Mouse (Mus musculus) cerebellum, adult 9-10 months (tissue): ENCODE results near the gene Rbck1.

ENCODE experiments used
- DNase-seq: peaks from one replicate; pipeline ENCODE4 v3.0.0; 2022

The Rbck1 gene

DNA sequence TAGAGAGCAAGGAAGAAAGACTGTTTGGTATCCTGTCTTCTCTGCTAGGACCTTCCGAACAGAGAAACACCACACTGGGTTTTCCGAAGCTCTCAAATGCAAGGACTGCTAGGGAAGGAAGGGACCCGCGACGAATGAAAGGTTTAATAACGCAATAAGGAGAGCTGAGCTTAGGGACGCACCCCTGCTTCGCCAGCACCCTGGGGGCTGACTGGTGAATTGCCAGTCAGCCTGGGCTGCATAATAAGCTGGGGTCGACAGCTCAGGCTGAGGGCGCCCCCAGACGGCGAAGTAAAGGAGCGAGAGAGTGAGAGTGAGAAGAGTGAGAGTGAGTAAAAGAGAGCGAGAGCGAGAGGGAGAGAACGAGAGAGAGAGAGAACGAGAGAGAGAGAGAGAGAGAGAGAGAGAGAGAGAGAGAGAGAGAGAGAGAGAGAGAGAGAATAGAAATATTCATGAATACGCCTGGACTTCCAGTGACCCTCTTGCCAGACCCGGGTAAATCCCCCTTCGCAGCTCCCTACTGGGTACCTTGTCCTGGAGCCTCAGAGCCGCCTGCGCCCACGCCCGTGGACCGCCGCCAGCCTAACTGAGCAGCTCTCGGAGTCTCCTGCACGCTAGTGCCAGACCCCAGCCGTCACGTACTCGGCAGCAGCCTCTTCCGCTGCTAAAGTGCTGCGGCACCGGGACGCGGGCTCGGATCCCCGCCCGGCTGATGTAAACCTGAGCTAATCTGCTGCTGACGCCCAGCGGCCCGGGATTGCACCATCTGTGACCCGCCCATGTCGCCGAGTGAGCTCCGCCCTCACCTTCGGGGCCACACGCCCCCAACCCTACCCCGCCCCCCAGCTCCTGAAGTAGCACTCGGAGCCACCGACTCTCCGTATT lies 11.1 kb upstream of the Rbck1 start, which contains the start of gene Trib3:
TSS of gene Trib3 (minus strand) at position 704 of the 885 bp plus-strand sequence.
- peak; percentile 82 for DNase-seq

GRCm38 (mm10) chr2:152339631-152340179 lies 7.3 kb upstream of the Rbck1 start:
- DNase-seq, result peak; percentile 64

GRCm38 (mm10) chr2:152338319-152338718 lies 5.9 kb upstream of the Rbck1 start:
- no peak for DNase-seq

- no peak for DNase-seq
Observed at GRCm38 (mm10) chr2:152337591-152338212, 5.2 kb upstream of the Rbck1 start.

DNA sequence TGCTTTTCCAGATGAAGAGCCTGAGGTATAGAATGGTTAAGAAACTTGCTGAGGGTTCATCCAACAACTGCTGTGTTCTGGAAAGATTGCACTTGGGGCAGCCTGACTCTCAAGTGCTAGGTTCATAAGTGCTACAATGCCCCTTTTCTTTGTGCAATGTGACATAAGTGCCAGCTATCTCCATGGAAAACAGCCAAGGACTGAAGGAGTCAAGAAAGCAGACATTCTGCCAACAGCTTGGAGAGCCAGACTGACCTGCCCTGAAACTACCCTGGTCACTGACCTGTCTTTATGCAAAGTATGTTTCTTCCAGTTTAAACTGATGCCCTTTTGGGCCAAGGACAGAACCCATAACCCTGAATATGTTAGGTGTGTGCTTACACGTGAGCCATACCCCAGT lies 4.4 kb upstream of the Rbck1 start:
- no peak for DNase-seq

GRCm38 (mm10) chr2:152335289-152335820 lies 2.9 kb upstream of the Rbck1 start:
- no peak for DNase-seq

- DNase-seq, result no peak
Observed at GRCm38 (mm10) chr2:152333345-152334006, 1.0 kb upstream of the Rbck1 start.

- DNase-seq, result no peak
Observed at GRCm38 (mm10) chr2:152330858-152331423, 1.5 kb downstream of the Rbck1 start.

DNA sequence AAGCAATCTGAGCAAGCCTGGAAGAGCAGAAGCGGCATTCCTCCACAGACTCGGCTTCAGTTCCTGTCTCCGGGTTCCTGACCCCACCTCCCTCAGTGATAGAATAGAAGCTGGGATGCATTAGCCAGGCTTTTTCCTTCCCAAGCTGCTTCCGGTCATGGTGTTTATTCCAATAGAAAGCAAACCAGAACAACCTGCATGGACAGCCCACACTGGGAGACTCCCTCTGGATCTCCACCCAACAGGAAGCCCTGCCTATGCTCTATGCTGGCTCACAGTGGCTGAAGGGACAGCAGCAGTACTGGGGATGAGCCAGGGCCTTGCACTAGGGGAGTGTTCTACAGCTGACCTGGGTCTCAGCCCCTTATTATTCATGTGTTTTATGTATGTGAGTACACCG lies 4.5 kb downstream of the Rbck1 start:
- no peak for DNase-seq

GRCm38 (mm10) chr2:152326654-152327053 lies 5.8 kb downstream of the Rbck1 start:
- DNase-seq, result no peak

DNA sequence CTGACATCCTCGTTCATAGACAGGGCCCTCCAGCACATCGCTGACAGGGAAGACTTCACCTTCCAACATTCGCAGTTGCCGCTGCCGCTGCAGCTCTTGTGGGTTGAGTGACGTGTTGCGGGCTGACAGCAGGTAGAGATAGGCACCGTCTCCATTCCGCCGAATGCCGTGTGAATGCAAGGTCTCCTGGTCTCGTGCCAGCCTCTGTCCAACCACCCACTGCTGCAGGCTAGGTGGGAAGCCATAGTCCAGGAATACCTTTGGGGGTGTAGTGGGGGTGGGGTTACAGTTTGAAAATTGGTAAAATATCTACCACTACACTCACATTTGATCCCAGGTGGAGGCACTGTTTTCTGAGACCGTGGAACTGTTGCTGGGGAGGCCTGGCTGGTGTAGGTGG lies 6.3 kb downstream of the Rbck1 start:
- DNase-seq, result no peak

- DNase-seq, result no peak
Observed at GRCm38 (mm10) chr2:152324842-152325241, 7.6 kb downstream of the Rbck1 start.

DNA sequence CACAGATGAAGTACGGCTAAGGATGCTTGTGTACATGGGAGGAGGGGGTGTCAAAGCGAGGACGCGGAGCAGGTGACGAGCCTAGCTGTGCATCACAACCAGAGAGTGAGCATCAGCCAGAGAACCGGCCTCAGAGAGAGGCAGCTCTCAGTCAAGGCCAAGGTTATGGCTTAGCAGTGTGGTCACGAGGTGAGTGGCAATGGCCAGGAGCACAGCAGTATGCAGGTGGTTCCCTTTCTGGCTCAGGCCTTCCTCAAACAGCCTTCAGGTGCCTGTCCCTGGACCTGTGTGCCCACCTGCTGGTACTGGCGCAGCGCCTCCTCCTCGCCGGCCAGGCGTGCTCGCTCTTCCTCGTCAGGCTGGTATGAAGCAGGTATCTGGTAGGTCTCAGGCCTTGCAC lies 8.5 kb downstream of the Rbck1 start:
- peak; percentile 76 for DNase-seq

DNA sequence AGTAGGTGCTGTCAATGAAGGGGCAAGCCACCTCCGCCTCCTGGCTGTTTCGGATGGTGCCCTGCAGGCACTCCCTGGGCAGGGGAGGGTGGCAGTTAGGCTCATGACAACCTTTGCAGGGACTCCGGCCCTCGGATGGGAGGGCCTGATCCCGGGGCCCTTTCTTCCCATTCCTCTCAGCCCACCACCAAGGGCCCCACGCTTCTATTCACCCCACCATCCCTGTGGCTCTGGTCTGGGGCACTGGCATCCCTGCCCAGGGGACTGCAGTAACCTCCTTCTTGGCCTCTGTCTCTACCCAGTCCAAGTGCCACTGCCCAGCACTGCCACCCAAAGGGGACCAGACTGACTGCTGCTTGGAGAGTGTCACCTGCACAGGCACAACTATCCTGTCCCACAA lies 10.3 kb downstream of the Rbck1 start:
- no peak for DNase-seq

- no peak for DNase-seq
Observed at GRCm38 (mm10) chr2:152321558-152321957, 10.9 kb downstream of the Rbck1 start.

DNA sequence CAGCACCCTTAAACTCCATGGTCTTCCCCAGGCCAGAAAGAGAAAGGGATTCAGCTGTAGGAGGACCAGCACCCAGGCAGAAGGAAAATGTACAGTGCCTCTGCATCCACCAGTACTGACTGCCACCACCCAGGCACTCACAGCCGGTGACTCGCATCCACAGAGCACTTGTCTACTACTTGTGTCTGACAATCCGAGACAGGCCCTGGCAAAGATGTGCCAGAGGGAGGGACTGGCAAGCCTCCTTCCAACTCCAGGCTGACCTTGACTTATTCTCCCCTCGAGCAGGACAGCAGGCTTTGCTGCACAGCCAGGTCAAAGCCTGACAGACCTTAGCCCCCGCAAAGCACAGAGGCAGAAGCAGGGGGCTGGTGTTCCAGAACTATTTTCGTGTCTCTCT lies 15.4 kb downstream of the Rbck1 start:
- DNase-seq, result no peak

- DNase-seq, result no peak
Observed at GRCm38 (mm10) chr2:152313926-152314325, 18.5 kb downstream of the Rbck1 start.

- DNase-seq, result no peak
Observed at GRCm38 (mm10) chr2:152312996-152313395, 19.5 kb downstream of the Rbck1 start.

GRCm38 (mm10) chr2:152307186-152307585 lies 25.3 kb downstream of the Rbck1 start:
- DNase-seq, result no peak

DNA sequence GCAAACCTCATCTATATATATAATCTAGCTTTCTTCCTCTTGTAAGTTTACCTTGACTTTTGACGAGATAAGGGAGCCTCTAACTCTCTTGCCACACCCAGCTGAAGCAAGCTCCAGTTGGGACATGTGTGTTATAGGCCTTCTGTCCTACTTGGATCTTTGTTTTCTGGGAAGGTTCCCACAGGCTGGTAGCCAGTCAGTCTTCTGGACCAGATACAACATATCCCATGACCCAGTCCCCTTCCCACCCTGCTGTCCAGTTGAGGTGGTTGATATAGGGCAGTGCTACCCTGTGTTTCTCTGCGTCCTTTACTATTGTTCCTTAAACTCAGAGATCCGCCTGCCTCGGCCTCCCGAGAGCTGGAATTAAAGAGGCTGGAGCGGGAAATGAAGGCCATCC lies 27.0 kb downstream of the Rbck1 start:
- DNase-seq, result no peak

DNA sequence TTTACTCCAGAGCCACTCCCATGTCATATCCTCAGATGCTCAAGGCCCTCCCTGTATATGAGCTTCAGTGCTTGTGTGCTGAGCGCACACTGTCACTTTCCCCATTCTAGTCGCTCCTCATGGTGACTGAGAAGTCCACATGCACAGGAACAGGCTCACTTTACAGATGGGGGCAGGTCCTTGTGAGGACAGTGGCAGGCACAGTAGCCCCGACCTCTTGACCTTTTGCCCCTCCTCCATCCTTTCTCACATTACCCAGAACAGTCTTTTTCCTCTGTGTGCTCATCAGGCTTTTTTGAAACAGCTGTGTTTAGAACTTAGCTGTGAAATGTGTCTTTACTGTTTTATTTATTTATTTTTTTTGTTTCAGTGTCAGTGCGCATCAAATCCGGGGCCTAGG lies 28.7 kb downstream of the Rbck1 start:
- DNase-seq, result no peak

DNA sequence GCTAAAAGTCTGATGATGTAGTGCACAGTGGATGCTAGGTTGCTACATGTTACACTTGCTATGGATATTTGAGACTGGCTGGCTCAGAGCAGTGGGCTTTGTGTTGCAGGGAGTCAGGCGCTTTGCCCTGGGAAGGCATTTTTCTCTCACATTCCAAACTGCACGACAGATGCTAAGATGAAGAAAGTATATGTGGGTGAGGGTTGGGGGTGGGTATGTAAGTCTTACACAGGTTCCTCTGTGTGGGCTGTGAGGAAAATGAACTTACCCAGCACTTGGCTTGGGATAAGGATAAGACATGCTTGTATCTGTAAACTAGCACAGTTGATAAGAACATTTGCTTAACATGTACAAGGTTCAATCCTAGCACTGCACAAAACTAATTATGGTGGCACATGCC lies 29.6 kb downstream of the Rbck1 start:
- no peak for DNase-seq

DNA sequence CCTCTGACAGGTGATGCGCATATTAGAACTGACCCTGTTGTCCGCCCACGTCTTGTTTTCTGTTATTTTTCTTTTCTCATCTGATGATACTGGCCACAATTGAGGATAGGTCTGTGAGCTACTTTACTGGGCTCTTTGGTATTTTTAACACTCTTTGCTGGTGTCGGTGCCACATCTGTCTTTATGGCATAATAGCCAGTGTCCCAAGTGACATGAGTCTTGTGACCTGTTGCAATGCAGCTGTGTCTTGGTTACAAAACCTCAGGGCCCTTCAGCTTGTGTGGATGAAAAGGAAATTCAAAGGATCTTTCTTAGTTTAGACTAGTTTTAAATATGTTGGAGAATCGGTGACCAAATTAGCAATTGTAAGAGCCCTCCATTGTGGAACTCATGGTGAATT lies 37.9 kb downstream of the Rbck1 start:
- no peak for DNase-seq
